Mouse (Mus musculus) heart, embryonic 12.5 days (tissue): ENCODE results near the gene Esrrg. TPM values are rescaled to one million over a fixed set of nuclear protein-coding genes. Genes with fewer than 3 reads are reported as not detected.
A peak's percentile ranks its signal among the peaks of the same experiment; 100 is the strongest.

Source experiments
- ATAC-seq: fragments of 200-750 bp; cut with Nextera tagmentation; 2 replicates; pipeline ENCODE4 v1.8.0; 2017; ENCODE audit warnings: moderate TSS enrichment, moderate library complexity; ENCODE audit not compliant: insufficient number of reproducible peaks, low FRiP score
- H3K27ac ChIP-seq: fragments of 300-500 bp; sonication (generic); 2 replicates; pipeline ENCODE4 v1.5.1; 2016; ENCODE audit warnings: mild to moderate bottlenecking, moderate library complexity; ENCODE audit not compliant: poor library complexity, severe bottlenecking
- H3K27me3 ChIP-seq: fragments of 300-500 bp; sonication (generic); replicated peaks from 2 replicates; pipeline ENCODE4 v1.6.1; 2016; ENCODE audit warnings: mild to moderate bottlenecking, moderate library complexity
- H3K36me3 ChIP-seq: fragments of 300-500 bp; sonication (generic); 2 replicates; pipeline ENCODE4 v1.6.1; 2016; ENCODE audit warnings: mild to moderate bottlenecking, moderate library complexity
- H3K4me1 ChIP-seq: fragments of 300-500 bp; sonication (generic); replicated peaks from 2 replicates; pipeline ENCODE4 v1.6.1; 2016; ENCODE audit warnings: mild to moderate bottlenecking
- H3K4me2 ChIP-seq: fragments of 300-500 bp; sonication (generic); 2 replicates; pipeline ENCODE4 v1.6.1; 2016; ENCODE audit warnings: mild to moderate bottlenecking, moderate library complexity
- H3K4me3 ChIP-seq: fragments of 300-500 bp; sonication (generic); 2 replicates; pipeline ENCODE4 v1.5.1; 2016; ENCODE audit warnings: mild to moderate bottlenecking
- H3K9ac ChIP-seq: fragments of 300-500 bp; sonication (generic); 2 replicates; pipeline ENCODE4 v1.6.1; 2016; ENCODE audit warnings: mild to moderate bottlenecking, moderate library complexity
- H3K9me3 ChIP-seq: fragments of 300-500 bp; sonication (generic); replicated peaks from 2 replicates; pipeline ENCODE4 v1.6.1; 2016; ENCODE audit warnings: mild to moderate bottlenecking, moderate library complexity
- WGBS: fragments of 180-500 bp; shearing (Covaris S2); methylation state at CpG from one replicate; pipeline ENCODE4 v1.1.7; 2016; 5-methylcytosine and 5-hydroxymethylcytosine counted together
- polyA plus RNA-seq: library from polyadenylated mRNA; unstranded; fragments of >200 nt; fragmentation: Nextera tagmentation; extraction: Ambion mirVana; gene quantifications from 2 replicates; pipeline ENCODE4 v1.2.1, GENCODE M21; 2016

Esrrg gene
- polyA plus RNA-seq, 1 experiment from 2014 or later: 33.3 TPM

DNA sequence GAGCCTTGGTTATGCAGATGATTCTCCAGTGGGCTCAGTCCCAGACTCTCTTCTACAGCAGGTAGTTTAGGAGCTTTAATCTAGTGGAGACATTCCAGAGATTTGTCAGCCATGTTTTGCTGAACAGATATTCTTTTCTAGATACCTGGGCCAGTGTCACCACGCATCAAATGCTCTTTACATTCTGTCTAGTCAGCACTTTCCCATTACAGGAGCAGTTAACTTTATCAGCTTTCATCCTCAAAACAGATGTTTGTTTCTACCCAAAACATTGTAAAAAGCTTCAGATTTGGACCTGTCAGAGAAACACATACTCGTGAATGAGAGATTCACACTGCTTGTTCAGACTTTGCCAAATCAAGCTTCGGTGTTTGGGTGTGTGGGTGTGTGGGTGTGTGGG is 140.7 kb downstream of the Esrrg start:
- peaks cover 4% of the 10 kb centered on the region; the same call in 1 of the 2 replicates for H3K9me3 ChIP-seq
- no peak for ATAC-seq
- WGBS: 63% methylated on average over 3 of the region's 3 CpGs
- no peak overlapping the region for H3K9ac ChIP-seq
- peaks cover 13% of the 10 kb centered on the region for H3K4me1 ChIP-seq
- H3K4me3 ChIP-seq: no peak overlapping the region
- H3K27me3 ChIP-seq: no peaks in the 10 kb centered on the region
- no peak overlapping the region for H3K4me2 ChIP-seq
- H3K36me3 ChIP-seq: peaks cover 4% of the 10 kb centered on the region
- peak overlapping the region; percentile 35 for H3K27ac ChIP-seq

DNA sequence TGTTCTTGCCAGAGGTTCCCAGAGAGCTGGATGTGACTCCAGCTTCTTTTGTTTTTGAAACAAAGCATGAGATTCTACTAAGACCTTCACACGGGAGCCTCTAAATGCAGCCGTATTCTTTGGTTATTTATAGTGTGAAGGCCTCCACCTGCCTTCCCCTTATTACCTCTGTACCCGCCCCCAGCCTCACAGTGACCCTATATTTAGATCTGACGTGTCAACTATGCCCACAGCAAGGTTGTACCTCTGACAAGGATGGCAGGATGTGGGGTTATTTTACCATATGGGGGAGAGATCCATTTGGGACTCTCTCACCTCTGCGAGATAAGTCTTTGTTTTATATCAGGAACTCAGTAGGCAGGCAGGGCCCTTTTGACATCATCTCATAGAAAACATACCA is 141.3 kb downstream of the Esrrg start:
- Histone ChIP-seq H3K27me3 (no peaks in the 10 kb centered on the region), H3K4me1 (peaks cover 13% of the 10 kb centered on the region), H3K4me3 (no peak overlapping the region), H3K9me3 (peaks cover 4% of the 10 kb centered on the region; the same call in 1 of the 2 replicates), H3K36me3 (peaks cover 4% of the 10 kb centered on the region), H3K27ac (peak overlapping the region; percentile 35; the same call in 1 of the 2 replicates), H3K4me2 (no peak overlapping the region), H3K9ac (no peak overlapping the region)
- ATAC-seq: no peak
- WGBS: 39% methylated on average over 5 of the region's 5 CpGs

DNA sequence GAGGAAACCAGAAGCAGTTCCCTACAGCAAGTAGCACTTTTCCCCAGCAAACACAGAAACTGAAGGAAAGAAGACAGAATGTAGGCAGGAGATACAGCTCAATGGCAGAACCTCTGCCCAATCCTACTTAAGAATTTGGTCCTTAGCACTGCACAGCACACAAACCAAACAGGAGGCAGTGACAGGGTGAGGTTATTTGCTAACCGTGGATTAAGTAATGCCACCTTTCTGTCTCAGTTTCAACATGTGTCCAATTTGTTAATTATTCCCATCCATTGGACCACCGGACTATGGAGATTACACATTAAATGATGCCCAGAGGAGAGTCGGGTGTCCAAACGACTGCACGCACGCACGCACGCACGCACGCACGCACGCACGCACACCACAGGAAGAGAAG is 146.9 kb downstream of the Esrrg start:
- Histone ChIP-seq H3K4me3 (no peak overlapping the region), H3K9ac (no peak overlapping the region), H3K9me3 (no peaks in the 10 kb centered on the region; the same call in 1 of the 2 replicates), H3K36me3 (no peaks in the 10 kb centered on the region), H3K27ac (no peak overlapping the region), H3K27me3 (no peaks in the 10 kb centered on the region), H3K4me2 (no peak overlapping the region), H3K4me1 (peaks cover 15% of the 10 kb centered on the region)
- ATAC-seq: no peak
- 95% methylated on average over 13 of the region's 13 CpGs for WGBS

DNA sequence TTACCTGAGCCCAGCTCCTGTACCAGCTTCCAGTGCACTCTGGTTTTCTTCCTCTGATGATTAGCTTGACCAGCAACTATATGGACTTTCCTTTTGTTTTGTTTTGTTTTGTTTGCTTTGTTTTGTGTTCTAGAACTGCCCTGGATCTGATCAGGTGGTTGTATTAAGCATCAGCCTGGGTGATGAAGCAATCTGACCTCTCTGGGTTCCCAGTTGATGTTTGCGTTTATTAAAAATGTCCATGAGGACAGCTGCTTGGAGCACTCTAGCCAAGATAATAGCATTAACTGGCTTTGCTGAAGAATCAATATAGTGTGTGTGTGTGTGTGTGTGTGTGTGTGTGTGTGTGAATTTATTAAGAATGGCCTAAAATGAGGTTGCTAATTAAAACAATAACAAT is 149.4 kb downstream of the Esrrg start:
- no peak overlapping the region for H3K27ac ChIP-seq
- 79% methylated on average over 1 of the region's 1 CpGs for WGBS
- no peak overlapping the region for H3K4me3 ChIP-seq
- H3K9me3 ChIP-seq: no peaks in the 10 kb centered on the region
- no peak for ATAC-seq
- no peaks in the 10 kb centered on the region for H3K27me3 ChIP-seq
- no peak overlapping the region for H3K4me2 ChIP-seq
- peaks cover 26% of the 10 kb centered on the region for H3K4me1 ChIP-seq
- no peak overlapping the region for H3K9ac ChIP-seq
- no peaks in the 10 kb centered on the region for H3K36me3 ChIP-seq

DNA sequence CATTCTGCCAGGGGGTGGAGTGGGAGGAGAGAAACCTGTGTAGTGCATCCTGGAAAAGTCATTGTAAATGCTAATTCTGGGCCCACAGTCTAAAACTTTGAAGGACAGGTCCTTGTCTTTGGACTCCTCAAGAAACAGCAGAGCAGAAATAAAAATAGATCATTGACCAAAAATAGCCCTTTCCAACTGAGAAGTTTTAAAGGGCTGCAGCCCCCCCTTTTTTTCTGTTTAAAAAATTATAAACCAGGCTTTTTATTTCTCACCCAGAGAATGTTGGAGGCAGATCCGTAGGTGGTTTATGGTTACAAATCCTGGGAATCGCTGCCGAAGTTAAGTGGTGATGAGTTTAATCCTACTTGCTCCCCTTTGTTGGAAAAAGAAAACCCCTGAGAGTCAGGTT is 150.0 kb downstream of the Esrrg start:
- Histone ChIP-seq H3K27me3 (no peaks in the 10 kb centered on the region), H3K36me3 (no peaks in the 10 kb centered on the region), H3K9me3 (no peaks in the 10 kb centered on the region), H3K27ac (no peak overlapping the region), H3K4me1 (peaks cover 29% of the 10 kb centered on the region), H3K4me3 (no peak overlapping the region), H3K9ac (no peak overlapping the region), H3K4me2 (no peak overlapping the region)
- no peak for ATAC-seq
- WGBS: 65% methylated on average over 3 of the region's 3 CpGs

DNA sequence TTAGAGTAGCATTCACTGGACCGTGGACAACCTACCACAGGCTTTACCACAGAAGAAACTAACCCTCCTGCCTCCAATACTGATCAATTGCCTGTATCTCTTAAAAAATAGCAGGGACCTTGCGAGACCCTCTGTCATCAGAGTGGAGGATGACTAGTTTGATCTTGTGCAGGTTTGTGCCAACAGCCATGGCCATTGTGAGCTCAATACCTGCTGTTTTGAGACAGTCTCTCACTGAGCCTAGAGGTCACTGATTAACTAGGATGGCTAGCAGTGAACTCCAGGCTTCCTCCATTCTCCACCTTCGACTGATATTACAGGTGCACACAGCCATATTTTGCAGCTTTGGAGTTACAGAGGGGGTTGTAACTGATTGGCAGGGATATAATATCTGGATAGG is 150.9 kb downstream of the Esrrg start:
- H3K4me2 ChIP-seq: no peak overlapping the region
- H3K27ac ChIP-seq: no peak overlapping the region
- no peak overlapping the region for H3K4me3 ChIP-seq
- H3K36me3 ChIP-seq: no peaks in the 10 kb centered on the region
- no peak for ATAC-seq
- no peaks in the 10 kb centered on the region for H3K9me3 ChIP-seq
- H3K9ac ChIP-seq: no peak overlapping the region
- H3K27me3 ChIP-seq: no peaks in the 10 kb centered on the region
- 78% methylated on average over 3 of the region's 3 CpGs for WGBS
- peaks cover 29% of the 10 kb centered on the region for H3K4me1 ChIP-seq

DNA sequence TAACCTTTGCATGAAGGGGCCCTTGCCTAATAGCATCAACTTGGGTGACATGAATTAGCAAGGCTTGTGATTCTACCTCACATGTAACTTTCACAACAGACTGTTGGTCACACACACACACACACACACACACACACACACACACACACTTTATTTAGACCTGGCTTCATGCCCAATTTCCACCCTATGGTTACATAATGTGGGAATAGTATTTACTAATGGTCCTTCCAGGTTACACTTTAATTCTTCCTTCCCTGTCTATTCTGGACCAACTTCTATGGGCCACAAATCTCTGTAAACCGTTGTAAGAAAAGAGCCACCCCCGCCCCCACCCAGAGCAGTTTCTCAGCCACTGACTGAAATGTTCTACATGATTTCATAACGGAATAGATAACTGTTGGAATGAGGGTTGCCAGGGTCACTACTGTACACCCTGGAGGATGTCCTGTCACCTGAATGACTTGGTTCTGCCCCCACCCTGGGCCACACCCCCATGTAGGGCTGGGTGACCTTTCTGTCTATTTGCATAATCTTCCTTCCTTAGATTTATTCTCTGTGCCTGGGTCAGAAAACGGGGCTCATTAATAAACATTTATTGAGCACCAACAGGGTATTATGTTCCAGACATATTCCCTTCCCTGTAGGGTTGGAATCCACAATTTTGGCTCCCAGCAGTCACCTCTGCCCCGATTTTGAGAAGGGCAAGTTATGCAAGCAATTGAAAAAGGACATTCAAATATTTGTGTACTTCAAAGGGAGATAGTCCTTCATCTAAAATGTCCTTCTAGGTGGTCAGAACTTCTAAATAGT is 154.3 kb downstream of the Esrrg start:
- WGBS: 74% methylated on average over 5 of the region's 5 CpGs
- no peaks in the 10 kb centered on the region for H3K36me3 ChIP-seq
- no peaks in the 10 kb centered on the region for H3K27me3 ChIP-seq
- no peak overlapping the region for H3K27ac ChIP-seq
- no peak for ATAC-seq
- H3K9me3 ChIP-seq: no peaks in the 10 kb centered on the region
- peaks cover 26% of the 10 kb centered on the region for H3K4me1 ChIP-seq
- no peak overlapping the region for H3K4me3 ChIP-seq
- H3K4me2 ChIP-seq: no peak overlapping the region
- no peak overlapping the region for H3K9ac ChIP-seq

DNA sequence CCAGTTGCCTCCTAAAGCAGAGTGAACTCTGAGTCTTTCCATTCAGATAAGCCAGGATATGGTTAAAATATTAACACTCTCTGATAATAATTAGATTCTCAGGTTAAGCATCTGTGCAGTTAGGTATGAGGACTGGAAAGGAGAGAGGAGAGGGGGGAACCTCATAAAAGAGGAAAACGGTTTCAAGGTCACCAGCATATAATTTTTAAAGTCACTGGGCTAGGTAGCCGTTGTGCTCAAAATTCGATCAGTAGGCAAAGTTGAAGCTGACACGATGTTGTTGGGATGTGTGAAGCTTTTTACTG is 154.8 kb downstream of the Esrrg start:
- H3K36me3 ChIP-seq: no peaks in the 10 kb centered on the region
- no peak overlapping the region for H3K4me3 ChIP-seq
- no peaks in the 10 kb centered on the region for H3K9me3 ChIP-seq
- no peaks in the 10 kb centered on the region for H3K27me3 ChIP-seq
- H3K9ac ChIP-seq: no peak overlapping the region
- no peak overlapping the region for H3K27ac ChIP-seq
- H3K4me2 ChIP-seq: no peak overlapping the region
- H3K4me1 ChIP-seq: peaks cover 21% of the 10 kb centered on the region
- ATAC-seq: no peak
- 80% methylated on average over 4 of the region's 4 CpGs for WGBS

DNA sequence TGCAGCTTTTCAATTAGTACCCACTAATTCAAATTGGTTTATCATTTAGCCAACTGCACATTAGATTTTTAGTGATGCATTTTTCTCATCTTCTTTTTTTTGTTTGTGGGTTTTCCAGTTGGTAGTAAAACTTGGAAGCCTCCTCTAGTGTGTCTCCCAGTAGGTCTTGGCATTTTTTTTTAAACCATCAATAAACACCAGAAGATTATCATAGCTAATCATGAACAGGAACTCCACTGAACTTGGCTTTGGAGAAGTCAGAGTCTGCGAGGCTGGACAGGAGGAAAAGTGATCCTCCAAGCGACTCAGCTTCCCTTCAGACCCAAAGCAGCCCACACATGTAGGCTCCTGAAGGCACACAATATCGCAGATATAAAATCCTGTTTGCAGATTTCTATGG is 155.2 kb downstream of the Esrrg start:
- Histone ChIP-seq H3K4me2 (no peak overlapping the region), H3K27ac (no peak overlapping the region), H3K36me3 (no peaks in the 10 kb centered on the region), H3K4me1 (peaks cover 19% of the 10 kb centered on the region), H3K27me3 (no peaks in the 10 kb centered on the region), H3K9ac (no peak overlapping the region), H3K9me3 (no peaks in the 10 kb centered on the region), H3K4me3 (no peak overlapping the region)
- WGBS: 76% methylated on average over 3 of the region's 3 CpGs
- no peak for ATAC-seq

DNA sequence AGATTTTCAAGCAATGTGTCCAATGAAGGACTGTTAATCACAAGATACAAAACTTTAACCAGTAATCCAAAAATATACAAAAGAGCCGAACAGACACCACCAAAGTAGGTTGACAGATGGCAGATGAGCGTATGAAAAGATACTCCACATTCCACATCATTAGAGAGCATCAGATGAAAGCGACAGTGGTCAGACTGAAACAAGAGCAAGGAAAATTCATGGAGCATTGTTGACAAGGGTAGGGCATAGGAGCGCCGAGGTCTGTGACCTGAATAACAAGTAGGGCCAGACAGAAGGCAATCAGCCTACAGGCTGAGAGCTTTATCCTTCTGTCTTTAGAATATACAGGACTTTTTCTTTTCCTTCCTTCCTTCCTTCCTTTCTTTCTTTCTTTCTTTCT is 157.0 kb downstream of the Esrrg start:
- ATAC-seq: no peak
- Histone ChIP-seq H3K4me1 (peaks cover 22% of the 10 kb centered on the region), H3K4me2 (no peak overlapping the region), H3K4me3 (no peak overlapping the region), H3K9ac (no peak overlapping the region), H3K27me3 (no peaks in the 10 kb centered on the region), H3K9me3 (no peaks in the 10 kb centered on the region), H3K36me3 (no peaks in the 10 kb centered on the region), H3K27ac (no peak overlapping the region)
- WGBS: 87% methylated on average over 5 of the region's 5 CpGs

DNA sequence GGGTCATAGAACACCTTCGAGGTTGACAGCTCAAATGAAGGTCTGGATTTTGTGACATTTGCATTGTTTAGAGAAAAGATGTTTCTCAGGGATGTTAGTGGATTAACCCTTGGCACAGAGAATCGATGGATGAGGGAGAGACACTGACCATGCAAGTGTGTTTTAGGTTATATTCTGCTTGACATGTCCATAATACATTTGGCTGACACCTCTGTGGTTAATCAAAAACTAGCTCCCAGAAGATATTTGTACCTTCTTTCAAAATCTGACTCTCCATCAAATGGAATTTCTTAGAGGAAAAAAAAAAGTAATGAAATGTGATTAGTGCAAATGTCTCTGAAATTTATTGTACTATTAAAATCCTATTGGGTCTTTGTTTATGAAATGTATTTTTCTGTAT is 158.8 kb downstream of the Esrrg start:
- no peak for ATAC-seq
- Histone ChIP-seq H3K4me2 (no peak overlapping the region), H3K4me1 (peaks cover 18% of the 10 kb centered on the region), H3K27me3 (no peaks in the 10 kb centered on the region), H3K4me3 (no peak overlapping the region), H3K9me3 (no peaks in the 10 kb centered on the region), H3K36me3 (no peaks in the 10 kb centered on the region), H3K27ac (no peak overlapping the region), H3K9ac (no peak overlapping the region)
- 72% methylated on average over 2 of the region's 2 CpGs for WGBS

DNA sequence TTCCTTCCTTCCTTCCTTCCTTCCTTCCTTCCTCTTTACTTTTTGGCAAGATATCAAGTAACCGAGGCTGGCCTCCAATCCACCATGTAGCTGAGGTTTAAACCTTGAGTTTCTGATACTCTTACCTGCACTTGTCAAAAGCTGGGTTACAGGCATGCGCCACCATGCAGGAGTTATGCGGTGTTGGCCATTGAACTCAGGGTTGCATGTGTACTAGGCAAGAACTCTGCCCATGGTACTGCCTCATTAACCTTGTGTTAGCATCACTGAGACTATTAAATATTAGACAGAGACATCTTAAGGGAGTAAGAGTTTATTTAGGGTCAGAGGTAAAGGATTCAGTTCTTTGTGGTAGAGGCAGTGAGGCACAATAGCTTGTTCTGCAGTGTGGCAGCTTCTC is 161.6 kb downstream of the Esrrg start:
- Histone ChIP-seq H3K4me2 (no peak overlapping the region), H3K4me3 (no peak overlapping the region), H3K27ac (no peak overlapping the region), H3K36me3 (no peaks in the 10 kb centered on the region), H3K9ac (no peak overlapping the region), H3K4me1 (peaks cover 9% of the 10 kb centered on the region), H3K9me3 (no peaks in the 10 kb centered on the region), H3K27me3 (no peaks in the 10 kb centered on the region)
- 88% methylated on average over 3 of the region's 3 CpGs for WGBS
- no peak for ATAC-seq
